Mouse (Mus musculus) limb, embryonic 14.5 days (tissue): ENCODE measurements around the gene Rilp. TPM values are rescaled to one million over a fixed set of nuclear protein-coding genes. Genes with fewer than 3 reads are reported as not detected.

Source experiments
- ATAC-seq: fragments of 200-750 bp; cut with Nextera tagmentation; 2 replicates; pipeline ENCODE4 v1.8.0; 2017; ENCODE audit warnings: low read depth, moderate number of reproducible peaks, moderate TSS enrichment; ENCODE audit not compliant: low FRiP score
- DNase-seq: peaks from one replicate; pipeline ENCODE4 v3.0.0-alpha.2; 2015; ENCODE audit warnings: low spot score
- H3K27ac ChIP-seq: fragments of 300-500 bp; sonication (generic); replicated peaks from 2 replicates; pipeline ENCODE4 v1.5.1; 2014; ENCODE audit warnings: low read depth, mild to moderate bottlenecking, low read length, moderate library complexity, mixed read lengths
- H3K27me3 ChIP-seq: fragments of 300-500 bp; sonication (generic); 2 replicates; pipeline ENCODE4 v1.6.1; 2014; ENCODE audit warnings: low read length, mixed read lengths; ENCODE audit not compliant: control insufficient read depth, insufficient read depth
- H3K36me3 ChIP-seq: fragments of 300-500 bp; sonication (generic); 2 replicates; pipeline ENCODE4 v1.6.1; 2014; ENCODE audit warnings: mild to moderate bottlenecking, low read length, moderate library complexity, mixed read lengths; ENCODE audit not compliant: control insufficient read depth, insufficient read depth
- H3K4me1 ChIP-seq: fragments of 300-500 bp; sonication (generic); 2 replicates; pipeline ENCODE4 v1.6.1; 2014; ENCODE audit warnings: antibody characterized with exemption, low read length, mixed read lengths; ENCODE audit not compliant: control insufficient read depth, insufficient read depth
- H3K4me2 ChIP-seq: fragments of 300-500 bp; sonication (generic); replicated peaks from 2 replicates; pipeline ENCODE4 v1.6.1; 2014; ENCODE audit warnings: low read depth, mild to moderate bottlenecking, low read length, moderate library complexity; ENCODE audit not compliant: severe bottlenecking
- H3K4me3 ChIP-seq: fragments of 300-500 bp; sonication (generic); replicated peaks from 2 replicates; pipeline ENCODE4 v1.5.1; 2014; ENCODE audit warnings: low read length
- H3K9ac ChIP-seq: fragments of 300-500 bp; sonication (generic); 2 replicates; pipeline ENCODE4 v1.6.1; 2014; ENCODE audit warnings: mild to moderate bottlenecking, low read depth, low read length, moderate library complexity; ENCODE audit not compliant: severe bottlenecking
- H3K9me3 ChIP-seq: fragments of 300-500 bp; sonication (generic); 2 replicates; pipeline ENCODE4 v1.6.1; 2016; ENCODE audit warnings: low read length; ENCODE audit not compliant: control insufficient read depth
- POLR2A ChIP-seq: fragments of 200-500 bp; IDR thresholded peaks from 2 replicates; pipeline ENCODE4 v1.8.0; 2012; ENCODE audit warnings: inconsistent platforms, mild to moderate bottlenecking, moderate library complexity, borderline replicate concordance; ENCODE audit not compliant: insufficient read depth, insufficient read length; ENCODE audit errors: extremely low read depth
- WGBS: fragments of 180-500 bp; shearing (Covaris S2); extraction: QIAGEN DNeasy Blood & Tissue Kit; methylation state at CpG from one replicate; pipeline ENCODE4 v1.1.7; 2014; 5-methylcytosine and 5-hydroxymethylcytosine counted together
- microRNA counts: library from miRNA; unstranded; fragments of <30 nt; microRNA quantifications from one replicate; lab custom pipeline; 2016
- microRNA-seq: library from miRNA; unstranded; fragments of <30 nt; microRNA quantifications from one replicate; pipeline ENCODE4, GENCODE M21; 2016
- polyA plus RNA-seq, 2 experiments: library from polyadenylated mRNA; depleted of rRNA in 1 of 2; stranded (reverse) in 1 of 2; unstranded in 1 of 2; fragments of >200 nt; fragmentation: Nextera tagmentation in 1 of 2; extraction: Ambion mirVana in 1 of 2; gene quantifications; 2 replicates each; pipeline versions ENCODE4 v1.2.1 to v1.2.3; 2012 to 2014

Gene Rilp
- polyA plus RNA-seq, 2 experiments = 0.58 to 0.98 TPM

DNA sequence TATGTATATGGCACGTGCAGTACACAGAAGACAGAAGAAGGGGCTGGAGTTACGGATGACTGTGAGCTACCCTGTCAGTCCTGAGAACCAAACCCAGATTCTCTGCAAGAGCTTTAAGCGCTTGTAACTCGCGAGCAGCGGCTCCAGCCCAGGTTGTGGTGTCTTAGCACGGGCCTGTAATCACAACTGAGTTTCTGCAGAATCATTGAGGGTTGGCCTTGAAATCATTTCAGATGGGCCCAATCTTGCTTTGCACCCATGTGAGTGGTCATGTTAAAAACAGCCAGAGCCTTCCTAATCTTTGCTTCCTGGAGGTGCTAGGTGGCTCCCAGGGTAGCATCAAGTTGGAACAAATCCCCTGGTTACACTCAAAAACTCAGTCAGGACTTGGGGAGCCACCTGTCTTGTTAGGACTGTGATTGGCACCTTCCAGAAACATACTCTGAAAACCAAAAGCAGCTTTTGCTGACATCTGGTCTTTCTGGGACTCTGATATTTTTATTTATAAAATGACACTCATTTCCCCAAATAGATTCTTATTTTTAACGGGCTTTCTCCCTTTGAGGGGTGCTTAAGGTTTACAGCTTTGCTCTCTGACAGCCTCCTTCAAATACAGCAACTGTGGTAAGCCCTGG is 50.1 kb downstream of the Rilp start:
- no peaks in the 10 kb centered on the region for H3K36me3 ChIP-seq
- H3K9me3 ChIP-seq = no peaks in the 10 kb centered on the region
- no peak for TF ChIP-seq POLR2A
- H3K4me3 ChIP-seq = no peak overlapping the region
- H3K4me2 ChIP-seq = no peak overlapping the region
- no peak overlapping the region for H3K27ac ChIP-seq
- 84% methylated on average over 8 of the region's 8 CpGs for WGBS
- H3K9ac ChIP-seq = no peak overlapping the region
- no peaks in the 10 kb centered on the region for H3K4me1 ChIP-seq
- no peaks in the 10 kb centered on the region for H3K27me3 ChIP-seq
- DNase-seq (no peak), ATAC-seq (no peak)

DNA sequence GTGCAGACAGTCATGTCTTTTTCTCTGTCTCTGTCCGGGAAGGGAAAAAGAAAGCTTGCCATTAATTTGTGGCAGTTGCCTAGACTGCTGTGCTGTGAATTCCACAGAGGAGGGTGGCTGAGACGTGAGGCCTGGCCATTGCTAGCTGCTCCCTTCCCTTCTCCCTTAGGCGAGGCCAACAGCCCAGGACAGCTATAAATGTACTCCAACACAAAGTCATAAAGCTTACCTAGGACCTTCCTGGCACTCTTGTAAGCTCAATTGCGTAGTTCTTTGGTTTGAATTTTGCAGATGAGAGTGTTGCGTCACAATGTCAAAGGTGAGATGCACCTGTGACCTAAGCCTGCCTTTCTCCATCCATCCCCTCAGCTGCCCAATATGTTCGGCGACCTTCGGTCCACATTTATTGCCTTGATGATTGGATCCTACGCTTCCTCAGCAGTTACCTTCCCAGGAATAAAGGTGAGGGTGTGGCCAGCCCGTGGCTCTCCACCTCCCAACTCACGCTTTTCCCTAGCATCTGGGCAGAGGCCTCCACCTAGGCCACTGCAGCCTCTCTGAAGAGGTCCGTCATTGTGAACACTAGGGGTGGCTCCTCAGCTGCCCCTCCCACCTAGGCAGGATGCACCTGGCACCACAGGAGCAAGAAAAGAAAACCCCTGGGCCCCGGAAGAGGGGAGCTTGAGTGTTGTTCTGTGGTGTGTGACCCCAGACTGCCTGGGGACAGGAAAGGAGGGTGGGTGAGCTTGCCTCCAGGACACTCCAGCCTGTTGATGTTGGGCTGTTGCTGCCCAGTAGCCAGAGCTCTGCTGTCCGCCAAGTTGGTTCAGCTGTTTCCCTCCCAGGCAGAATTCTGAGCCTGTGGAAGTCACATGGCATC is 50.9 kb downstream of the Rilp start:
- ATAC-seq (no peak), DNase-seq (no peak)
- no peak overlapping the region for H3K9ac ChIP-seq
- no peak for TF ChIP-seq POLR2A
- no peak overlapping the region for H3K27ac ChIP-seq
- H3K9me3 ChIP-seq = no peaks in the 10 kb centered on the region
- no peak overlapping the region for H3K4me2 ChIP-seq
- H3K4me1 ChIP-seq = no peaks in the 10 kb centered on the region
- no peak overlapping the region for H3K4me3 ChIP-seq
- no peaks in the 10 kb centered on the region for H3K36me3 ChIP-seq
- no peaks in the 10 kb centered on the region for H3K27me3 ChIP-seq
- WGBS = 66% methylated on average over 14 of the region's 14 CpGs

DNA sequence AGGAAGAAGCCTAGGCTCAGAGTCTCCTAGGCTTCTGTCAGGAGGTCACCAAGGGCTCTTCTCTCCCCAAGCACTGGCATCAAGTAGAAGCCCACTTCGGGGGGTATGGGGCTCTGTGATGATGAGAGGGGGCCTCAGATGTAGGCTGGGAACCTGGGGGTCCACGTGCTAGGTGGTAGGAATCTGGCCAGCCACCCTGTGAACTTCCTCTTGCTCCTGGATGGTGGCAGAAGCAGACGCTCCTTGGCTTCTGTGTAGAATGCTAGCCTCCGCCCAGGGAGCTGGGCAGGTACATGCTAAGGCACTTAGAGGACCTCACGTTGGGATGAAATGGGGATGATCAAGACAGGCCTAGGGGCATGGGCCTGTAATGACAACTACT is 51.5 kb downstream of the Rilp start:
- no peak overlapping the region for H3K4me2 ChIP-seq
- no peaks in the 10 kb centered on the region for H3K9me3 ChIP-seq
- H3K4me3 ChIP-seq = no peak overlapping the region
- DNase-seq = no peak
- no peaks in the 10 kb centered on the region for H3K36me3 ChIP-seq
- no peaks in the 10 kb centered on the region for H3K4me1 ChIP-seq
- no peak for TF ChIP-seq POLR2A
- 73% methylated on average over 5 of the region's 5 CpGs for WGBS
- H3K9ac ChIP-seq = no peak overlapping the region
- no peak for ATAC-seq
- no peaks in the 10 kb centered on the region for H3K27me3 ChIP-seq
- no peak overlapping the region for H3K27ac ChIP-seq

MicroRNA genes within 50 kb of the gene (microRNA counts, 519-probe panel; counts per million panel counts)
- 4,398 counts per million, percentile 88 among the panel's probes with 10 or more counts for microRNA mmu-miR-22 (lab: Ali Mortazavi, UCI)

Small RNA genes lying within 50 kb of the gene (microRNA-seq; reads per million reads assigned to microRNA genes)
- gene Mir22 = 4,140 reads per million, percentile 87 among the genes with 10 or more reads in this experiment
- not detected for gene Mir3971

Other genes with a start within 250 kb of the Rilp start
- gene Rpa1, start 161.8 kb upstream of the Rilp start, polyA plus RNA-seq (2012; rRNA removed) = 79.9 and 80.3 TPM in 2 replicates
- 92.7 and 96.3 TPM in 2 replicates for gene Rpa1, start 161.8 kb upstream of the Rilp start, polyA plus RNA-seq (2014; fragmentation: Nextera tagmentation; extraction: Ambion mirVana)
- gene Smyd4, start 161.7 kb upstream of the Rilp start, polyA plus RNA-seq (2012; rRNA removed) = 7.2 and 7.9 TPM in 2 replicates
- 11.6 and 12.9 TPM in 2 replicates for gene Smyd4, start 161.7 kb upstream of the Rilp start, polyA plus RNA-seq (2014; fragmentation: Nextera tagmentation; extraction: Ambion mirVana)
- gene Serpinf1, start 87.4 kb upstream of the Rilp start, polyA plus RNA-seq (2012; rRNA removed) = 160 and 176 TPM in 2 replicates
- 267 and 276 TPM in 2 replicates for gene Serpinf1, start 87.4 kb upstream of the Rilp start, polyA plus RNA-seq (2014; fragmentation: Nextera tagmentation; extraction: Ambion mirVana)
- gene Serpinf2, start 70.5 kb upstream of the Rilp start, polyA plus RNA-seq (2012; rRNA removed) = 0.53 and 0.59 TPM in 2 replicates
- not detected in 2 replicates for gene Serpinf2, start 70.5 kb upstream of the Rilp start, polyA plus RNA-seq (2014; fragmentation: Nextera tagmentation; extraction: Ambion mirVana)
- gene Wdr81, start 55.4 kb upstream of the Rilp start, polyA plus RNA-seq (2012; rRNA removed) = 9.0 and 10.4 TPM in 2 replicates
- 6.6 and 6.8 TPM in 2 replicates for gene Wdr81, start 55.4 kb upstream of the Rilp start, polyA plus RNA-seq (2014; fragmentation: Nextera tagmentation; extraction: Ambion mirVana)
- gene Tlcd2, start 48.4 kb upstream of the Rilp start, polyA plus RNA-seq (2012; rRNA removed) = 15.0 and 15.5 TPM in 2 replicates
- gene Tlcd2, start 48.4 kb upstream of the Rilp start, polyA plus RNA-seq (2014; fragmentation: Nextera tagmentation; extraction: Ambion mirVana) = 19.5 and 25.2 TPM in 2 replicates
- gene Prpf8, start 23.3 kb upstream of the Rilp start, polyA plus RNA-seq (2012; rRNA removed) = 123 and 136 TPM in 2 replicates
- gene Prpf8, start 23.3 kb upstream of the Rilp start, polyA plus RNA-seq (2014; fragmentation: Nextera tagmentation; extraction: Ambion mirVana) = 85.9 and 92.5 TPM in 2 replicates
- 8.5 and 11.2 TPM in 2 replicates for gene Scarf1, start 3.4 kb downstream of the Rilp start, polyA plus RNA-seq (2012; rRNA removed)
- 5.4 and 6.0 TPM in 2 replicates for gene Scarf1, start 3.4 kb downstream of the Rilp start, polyA plus RNA-seq (2014; fragmentation: Nextera tagmentation; extraction: Ambion mirVana)
- gene Slc43a2, start 21.6 kb downstream of the Rilp start, polyA plus RNA-seq (2012; rRNA removed) = 5.8 and 6.8 TPM in 2 replicates
- 3.5 and 3.8 TPM in 2 replicates for gene Slc43a2, start 21.6 kb downstream of the Rilp start, polyA plus RNA-seq (2014; fragmentation: Nextera tagmentation; extraction: Ambion mirVana)
- 75.7 and 80.3 TPM in 2 replicates for gene Pitpna, start 78.0 kb downstream of the Rilp start, polyA plus RNA-seq (2012; rRNA removed)
- 78.6 and 80.4 TPM in 2 replicates for gene Pitpna, start 78.0 kb downstream of the Rilp start, polyA plus RNA-seq (2014; fragmentation: Nextera tagmentation; extraction: Ambion mirVana)
- gene Inpp5k, start 120.9 kb downstream of the Rilp start, polyA plus RNA-seq (2012; rRNA removed) = 32.0 and 35.2 TPM in 2 replicates
- gene Inpp5k, start 120.9 kb downstream of the Rilp start, polyA plus RNA-seq (2014; fragmentation: Nextera tagmentation; extraction: Ambion mirVana) = 24.6 and 30.4 TPM in 2 replicates
- gene Myo1c, start 140.4 kb downstream of the Rilp start, polyA plus RNA-seq (2012; rRNA removed) = 53.4 and 54.2 TPM in 2 replicates
- gene Myo1c, start 140.4 kb downstream of the Rilp start, polyA plus RNA-seq (2014; fragmentation: Nextera tagmentation; extraction: Ambion mirVana) = 44.2 and 44.3 TPM in 2 replicates
- 78.2 and 84.3 TPM in 2 replicates for gene Crk, start 169.2 kb downstream of the Rilp start, polyA plus RNA-seq (2012; rRNA removed)
- gene Crk, start 169.2 kb downstream of the Rilp start, polyA plus RNA-seq (2014; fragmentation: Nextera tagmentation; extraction: Ambion mirVana) = 103 and 110 TPM in 2 replicates
- gene Ywhae, start 222.8 kb downstream of the Rilp start, polyA plus RNA-seq (2012; rRNA removed) = 561 and 629 TPM in 2 replicates
- 772 and 815 TPM in 2 replicates for gene Ywhae, start 222.8 kb downstream of the Rilp start, polyA plus RNA-seq (2014; fragmentation: Nextera tagmentation; extraction: Ambion mirVana)